Mouse (Mus musculus) hematopoietic stem cell, adult 5-6 weeks (primary cell): ENCODE data around the gene Fam110a. TPM values are rescaled to one million over a fixed set of nuclear protein-coding genes. Genes with fewer than 3 reads are reported as not detected.

Source experiments
- ATAC-seq, 2 experiments: fragments of 125-278 bp in 1 of 2; replicated peaks in 1 of 2; 2 replicates each; pipeline ENCODE4 v1.8.0; 2016 to 2017; ENCODE audit warnings: inconsistent platforms in 2 of 2, mild to moderate bottlenecking in 2 of 2, moderate number of reproducible peaks in 2 of 2, low read depth in 1 of 2, moderate TSS enrichment in 1 of 2; ENCODE audit not compliant: low FRiP score in 2 of 2, poor library complexity in 2 of 2, severe bottlenecking in 2 of 2, insufficient read depth in 1 of 2, low TSS enrichment in 1 of 2
- total RNA-seq: library from RNA; stranded (forward); fragments of 172-1452, 232-1000 nt; gene quantifications from 2 replicates; pipeline ENCODE4 v1.2.3, GENCODE M21; 2017

Gene Fam110a
- total RNA-seq, 1 experiment from 2014 or later: 22.8 TPM

DNA sequence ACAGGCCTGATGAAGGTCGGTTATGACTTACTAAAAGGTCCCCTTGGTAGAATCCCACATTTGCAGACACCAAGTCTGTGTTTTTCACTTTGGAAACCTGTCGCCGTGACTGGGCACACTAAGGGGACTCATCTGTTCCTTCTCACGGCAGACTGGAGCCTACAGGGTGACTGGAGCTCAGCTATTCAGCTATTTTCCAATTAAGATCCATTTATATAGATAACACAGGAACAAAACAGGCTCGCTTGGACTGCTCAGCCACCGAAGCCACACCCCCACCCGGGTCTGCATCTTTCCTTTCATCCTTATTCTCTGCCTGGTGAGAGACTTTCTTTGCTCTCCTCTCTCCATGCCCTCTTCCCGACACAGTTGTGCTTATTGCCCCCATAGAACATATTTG, 59.0 kb downstream of the Fam110a start:
- ATAC-seq: no peak

Other genes with a start within 250 kb of the Fam110a start
- 15.6 and 16.4 TPM in 2 replicates for gene Psmf1, start 236.0 kb downstream of the Fam110a start, total RNA-seq
- gene Rspo4, start 137.3 kb downstream of the Fam110a start, total RNA-seq: not detected in 2 replicates
- not detected in 2 replicates for gene Angpt4, start 69.0 kb downstream of the Fam110a start, total RNA-seq
- gene Slc52a3, start 16.3 kb upstream of the Fam110a start, total RNA-seq: 0.45 and 0.81 TPM in 2 replicates
- gene Scrt2, start 101.3 kb upstream of the Fam110a start, total RNA-seq: not detected in 2 replicates
- 13.4 and 16.3 TPM in 2 replicates for gene Srxn1, start 125.3 kb upstream of the Fam110a start, total RNA-seq
- 4.3 and 10.6 TPM in 2 replicates for gene Tcf15, start 163.3 kb upstream of the Fam110a start, total RNA-seq
- 138 and 169 TPM in 2 replicates for gene Csnk2a1, start 246.6 kb upstream of the Fam110a start, total RNA-seq